Mouse (Mus musculus) hindlimb bud, embryonic 11.5 days (tissue): Measurements from ENCODE around the gene Gm12695.
A peak's percentile ranks its signal among the peaks of the same experiment; 100 is the strongest.

ENCODE experiments used
- DNase-seq: peaks from one replicate; pipeline ENCODE4 v3.0.0-alpha.2; 2012; ENCODE audit warnings: low read depth, low spot score; ENCODE audit errors: extremely low spot score

Gene Gm12695

DNA sequence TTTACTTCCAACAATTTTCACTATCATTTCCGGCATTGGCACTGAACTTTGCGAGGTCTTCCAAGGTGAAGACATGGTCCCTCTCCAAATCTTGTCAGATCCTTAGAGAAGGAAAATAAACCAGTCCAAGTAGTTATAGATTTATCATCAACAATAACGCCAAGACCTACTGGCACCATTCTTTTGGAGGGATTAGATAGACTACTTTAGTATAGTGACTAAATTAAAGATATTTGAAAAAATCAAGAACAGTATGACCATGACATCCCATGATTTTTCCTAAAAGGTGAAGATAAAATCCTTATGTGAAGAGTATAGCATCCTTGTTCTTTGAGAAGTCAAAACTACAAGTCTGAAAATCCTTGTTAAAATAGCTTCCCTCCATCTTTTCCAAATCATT, at the start of gene Gm12695:
Gene Gm12695 (minus strand): TSS at position 101 of the 400 bp plus-strand sequence.
- no peak for DNase-seq

DNA sequence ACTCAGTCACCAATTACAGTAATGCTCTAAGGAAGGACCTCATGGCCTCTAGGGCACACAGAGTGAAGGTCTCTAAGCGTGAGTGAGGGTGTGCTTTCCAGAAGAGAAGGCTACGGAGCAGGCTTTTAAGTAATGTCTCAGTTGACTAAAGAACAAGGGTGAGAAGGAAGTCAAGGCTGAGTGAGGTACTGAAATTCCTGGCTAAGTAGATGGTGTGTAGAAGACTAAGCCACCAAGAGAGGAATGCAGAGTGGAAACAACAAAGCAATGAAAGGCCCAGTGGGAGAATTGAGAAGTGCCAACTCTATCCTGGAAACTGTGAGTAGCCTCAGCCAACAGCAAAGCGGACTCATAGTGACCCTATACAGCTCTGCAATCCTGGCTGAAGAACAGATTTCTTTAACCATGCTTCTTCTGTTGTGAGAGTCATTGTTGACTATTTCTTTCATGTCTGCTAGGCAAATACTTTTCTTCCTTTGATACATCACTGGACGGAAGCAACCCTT, 40.6 kb upstream of the Gm12695 start:
- DNase-seq, result no peak

DNA sequence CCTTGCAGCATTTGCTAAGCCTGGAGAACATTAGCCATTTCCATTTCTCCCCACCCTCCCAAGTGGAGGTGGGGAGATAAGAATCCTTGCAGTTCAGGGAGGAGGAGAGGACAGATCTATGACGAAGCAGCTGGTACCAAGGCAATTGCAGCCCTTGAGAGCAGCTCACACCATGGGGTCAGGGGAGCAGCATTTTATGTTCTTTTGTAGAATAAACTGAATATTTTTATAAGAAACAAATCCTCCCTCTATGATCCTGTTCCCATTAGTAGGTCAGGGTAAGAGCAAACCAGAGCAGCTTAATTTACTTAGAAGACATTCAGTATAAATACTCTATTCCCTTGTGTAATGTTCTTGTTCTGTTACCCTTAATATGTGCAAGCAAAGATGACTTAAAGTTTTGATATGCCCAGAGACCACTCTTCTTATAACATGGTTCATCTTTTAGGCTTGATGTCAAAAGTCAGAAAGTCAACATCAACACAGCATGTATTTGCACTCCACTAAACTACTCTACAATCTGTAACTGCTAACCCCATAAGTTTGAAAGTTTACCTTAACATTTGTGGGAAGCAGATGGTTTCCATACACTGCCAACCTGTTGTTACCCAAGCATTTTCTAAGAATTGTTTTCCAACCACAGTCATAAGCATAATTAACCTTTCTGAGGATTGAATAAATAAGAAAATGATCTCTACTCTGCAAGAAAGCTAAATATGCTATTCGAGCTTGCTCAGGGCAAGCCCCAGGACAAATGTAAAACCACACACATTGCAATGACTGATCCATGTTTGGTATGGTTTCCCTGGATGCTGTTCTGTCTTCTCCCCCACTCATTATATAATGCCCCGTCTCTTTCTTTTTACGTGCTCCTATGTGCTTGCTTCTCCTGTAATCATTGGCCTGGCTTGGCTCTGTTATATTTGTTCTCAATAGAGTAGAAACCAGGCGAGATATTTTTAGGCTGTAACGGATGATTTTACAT, 22.1 kb upstream of the Gm12695 start:
- no peak for DNase-seq

DNA sequence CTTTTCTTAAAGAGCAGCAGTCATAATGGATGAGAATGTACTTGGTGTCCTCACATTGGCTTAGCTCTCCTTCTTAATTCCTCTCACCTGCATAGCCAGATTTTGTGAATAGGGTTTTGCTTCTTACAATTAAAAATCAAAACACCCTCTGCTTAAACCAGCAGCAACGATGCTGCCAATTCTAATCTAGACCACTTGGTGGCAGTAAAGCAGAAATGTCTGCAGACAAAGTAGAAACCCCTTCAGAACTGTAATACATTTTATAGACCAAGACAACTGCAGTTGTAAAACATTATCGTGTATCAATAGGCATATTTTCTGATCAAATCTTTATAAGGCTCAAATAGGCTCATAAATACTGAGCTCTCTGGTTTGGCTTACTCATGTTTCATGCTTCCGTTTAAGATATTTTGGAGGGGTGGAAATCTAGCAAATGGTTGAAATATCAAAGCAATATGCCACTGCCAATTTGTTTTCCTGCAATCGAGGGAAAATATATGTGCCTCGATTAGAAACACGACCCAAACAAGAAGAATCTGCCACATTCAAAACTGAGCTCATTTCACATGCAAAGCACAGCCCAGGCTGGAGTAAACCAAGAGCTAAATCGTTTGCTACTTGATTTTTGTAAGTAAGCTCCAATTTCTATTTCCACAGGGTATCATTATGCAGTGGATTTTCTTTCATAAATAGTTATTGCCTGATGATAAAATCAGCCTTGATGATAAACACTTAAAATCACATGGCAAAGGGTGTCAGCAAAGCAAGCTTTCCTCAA, 14.6 kb upstream of the Gm12695 start:
- DNase-seq, result peak; percentile 37

DNA sequence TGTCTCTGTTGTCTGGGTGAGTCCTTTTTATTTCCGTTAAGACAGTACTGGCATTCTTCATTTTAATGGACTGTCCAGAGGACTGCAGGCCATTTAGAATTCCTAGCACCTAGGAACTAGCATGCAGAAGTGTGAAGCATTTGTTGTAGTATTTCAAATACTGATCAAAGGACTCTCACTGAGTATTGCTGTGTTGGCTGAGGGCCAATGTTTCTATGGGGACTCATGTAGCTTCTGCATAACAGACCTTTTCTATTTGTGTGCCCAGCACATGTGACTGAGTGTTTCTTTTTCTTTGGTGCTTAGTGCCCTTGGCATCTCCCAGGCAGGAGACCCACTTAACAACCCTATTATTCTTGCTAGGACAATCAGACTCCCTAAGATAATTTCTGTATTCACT, 12.6 kb upstream of the Gm12695 start:
- no peak for DNase-seq

DNA sequence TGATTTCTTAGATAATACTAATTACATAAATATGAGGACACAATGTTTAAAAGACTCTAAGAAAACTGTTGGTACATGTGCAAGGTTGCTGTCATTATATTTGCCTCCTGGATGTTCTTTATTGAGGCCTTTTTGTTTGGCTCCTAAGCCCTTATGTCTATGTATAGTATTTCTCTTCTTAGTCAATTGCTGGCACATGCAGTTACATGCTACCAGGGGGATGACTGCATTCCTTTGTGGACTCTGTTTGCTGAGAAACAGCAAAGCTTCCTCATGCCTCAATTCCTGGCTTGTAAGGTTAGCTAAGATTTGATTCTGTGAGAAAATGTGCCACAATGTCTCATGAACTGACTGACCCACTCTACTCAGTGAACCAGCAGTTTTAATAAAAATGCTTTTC, 6.3 kb upstream of the Gm12695 start:
- DNase-seq, result no peak

DNA sequence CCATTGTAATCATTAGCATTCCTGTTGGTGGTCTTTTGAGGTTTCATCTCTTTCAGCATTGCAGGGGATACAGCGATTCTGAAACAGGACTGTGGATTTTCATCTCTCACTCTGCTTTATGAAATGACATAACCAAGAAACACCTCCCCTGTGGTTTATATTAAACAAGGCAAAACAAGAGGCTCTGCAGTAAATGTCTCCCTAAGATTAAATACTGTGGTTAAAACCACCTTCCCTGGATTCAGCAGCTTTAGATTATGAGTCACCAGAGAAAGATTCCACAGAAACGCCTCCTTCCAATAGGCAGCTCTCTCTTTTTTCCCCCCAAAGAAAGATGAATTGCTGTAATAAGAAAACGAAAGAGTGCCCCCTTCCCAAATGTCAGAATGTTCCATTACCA, 4.9 kb upstream of the Gm12695 start:
- DNase-seq, result no peak

DNA sequence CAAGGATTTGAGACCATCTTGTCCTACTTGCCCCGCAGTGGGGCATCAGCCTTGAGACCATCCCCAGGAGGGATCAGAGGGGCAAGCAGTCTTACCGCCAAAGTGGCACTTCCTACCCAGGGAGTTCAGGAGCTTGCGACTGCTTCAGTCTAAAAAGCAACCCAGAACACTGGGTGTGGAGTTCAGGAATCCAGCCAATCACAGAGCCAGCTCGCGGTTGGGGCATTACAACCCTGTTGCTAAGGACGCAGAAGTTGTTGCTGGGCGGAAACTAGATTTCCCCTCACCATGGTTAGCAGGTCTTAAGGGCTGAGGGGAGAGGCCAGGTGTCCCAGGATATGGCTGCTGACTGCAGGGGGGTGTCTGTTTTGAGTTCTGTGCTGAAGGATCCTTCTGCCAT, 1.6 kb upstream of the Gm12695 start:
- no peak for DNase-seq

DNA sequence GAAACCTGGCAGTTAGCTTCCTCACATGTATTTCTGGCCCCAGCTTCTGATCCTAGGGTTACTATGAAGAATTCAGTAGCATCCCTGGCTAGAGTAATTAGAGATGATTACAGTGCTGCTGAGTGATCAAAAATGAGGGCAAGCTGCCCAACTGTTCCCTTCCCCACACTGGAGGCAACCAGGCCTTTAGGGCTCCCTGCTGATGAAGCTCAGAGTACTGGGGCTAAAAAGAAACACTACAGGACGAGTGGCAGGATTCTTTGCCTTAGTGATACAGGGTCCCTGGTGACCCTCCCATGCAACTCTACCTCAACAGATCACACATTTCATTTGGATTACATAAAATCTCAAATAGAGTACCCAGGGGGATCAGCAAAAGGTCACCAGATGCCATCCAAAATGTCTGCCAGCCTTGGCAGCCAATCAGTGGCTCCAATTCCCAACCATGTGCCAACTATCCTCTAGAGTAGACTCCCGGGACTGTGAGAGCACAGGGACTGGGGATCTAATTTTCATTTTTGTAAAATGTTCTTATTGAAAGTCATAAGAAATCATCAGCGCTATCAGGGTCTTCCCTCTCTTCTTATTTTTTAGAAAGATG, 11.9 kb downstream of the Gm12695 start:
- no peak for DNase-seq

DNA sequence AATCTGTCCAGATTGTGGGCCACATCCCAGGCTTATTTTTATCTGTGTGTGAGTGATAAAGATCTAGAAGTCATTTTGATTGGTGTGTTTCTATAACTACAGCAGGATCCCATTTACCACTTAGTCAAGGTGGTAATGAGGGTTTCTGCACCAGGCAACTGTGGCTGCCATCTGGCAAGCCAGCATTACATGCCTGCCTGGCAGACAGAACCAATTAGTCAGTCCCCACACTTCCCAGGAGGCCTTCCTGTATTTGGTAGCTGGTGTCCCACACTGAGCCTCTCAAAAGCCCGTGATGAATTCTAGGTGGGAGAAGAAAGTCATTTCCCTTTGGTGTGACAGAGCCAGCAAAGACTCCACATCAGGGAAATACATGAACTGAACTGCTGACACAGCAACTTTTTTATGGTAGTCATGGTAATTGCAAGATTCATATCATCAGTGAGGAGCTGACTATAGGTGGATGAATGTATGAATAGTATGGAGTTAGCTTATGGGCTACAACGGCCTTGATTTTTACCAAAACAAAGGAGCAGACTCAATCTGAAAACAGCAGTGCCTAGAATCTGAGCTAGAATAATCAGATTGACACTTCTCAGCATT, 18.5 kb downstream of the Gm12695 start:
- DNase-seq, result no peak

DNA sequence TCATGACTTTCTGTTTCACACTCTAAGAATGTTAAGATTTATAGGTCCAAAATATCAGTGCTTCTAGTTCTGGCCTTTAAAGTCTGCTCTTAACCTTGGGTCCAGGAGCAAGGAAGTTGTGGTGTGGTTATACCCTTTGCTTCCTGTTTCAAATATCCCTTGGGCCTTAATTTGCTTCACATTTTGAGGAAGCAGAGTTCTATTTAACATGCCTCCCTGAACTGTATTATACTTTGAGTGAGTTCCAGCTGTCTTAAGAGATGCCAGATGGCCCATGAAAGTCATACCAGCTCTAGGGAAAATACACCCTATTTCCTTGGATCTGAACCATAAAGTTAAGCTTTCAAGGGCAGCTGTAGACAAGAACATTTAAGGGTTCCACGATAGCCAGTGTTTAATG, 33.0 kb downstream of the Gm12695 start:
- peak; percentile 52 for DNase-seq

DNA sequence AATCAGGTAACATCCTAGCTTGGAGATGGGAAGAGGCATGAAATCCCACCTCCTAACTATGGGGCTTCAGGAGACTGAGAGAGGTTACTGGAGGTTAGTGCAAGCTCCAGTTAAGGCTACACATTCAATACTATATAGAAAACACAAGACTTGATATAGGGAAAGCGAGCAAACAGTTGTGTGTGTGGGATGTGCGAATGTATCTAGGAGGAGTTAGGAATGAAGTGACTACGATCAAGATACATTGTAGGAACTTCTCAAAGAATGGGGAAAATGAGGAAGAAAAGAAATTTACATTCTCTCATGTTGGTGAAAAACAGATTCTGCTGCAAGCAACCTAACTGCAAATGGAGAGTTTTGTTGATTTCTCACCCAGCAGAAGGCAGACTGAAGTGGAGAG, 44.5 kb downstream of the Gm12695 start:
- DNase-seq, result no peak

DNA sequence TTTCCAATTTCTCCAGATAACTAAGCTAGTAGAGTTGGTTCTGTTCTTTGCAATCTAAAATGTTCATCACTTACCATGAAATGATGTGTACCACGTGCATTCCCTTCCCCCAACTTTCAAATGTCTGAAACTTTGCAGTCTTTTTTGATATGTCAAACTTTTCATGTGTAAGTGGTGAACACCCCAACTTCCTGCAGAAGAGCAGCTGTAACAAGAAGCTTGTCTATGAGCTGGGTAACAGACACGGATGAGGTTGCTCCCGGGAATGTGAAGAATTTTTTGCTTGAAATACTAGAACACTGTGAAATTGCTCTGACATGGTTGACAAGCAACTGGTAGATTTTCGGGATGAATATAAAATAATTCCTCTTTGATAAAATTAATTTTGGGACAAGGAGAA, 55.7 kb downstream of the Gm12695 start:
- no peak for DNase-seq

DNA sequence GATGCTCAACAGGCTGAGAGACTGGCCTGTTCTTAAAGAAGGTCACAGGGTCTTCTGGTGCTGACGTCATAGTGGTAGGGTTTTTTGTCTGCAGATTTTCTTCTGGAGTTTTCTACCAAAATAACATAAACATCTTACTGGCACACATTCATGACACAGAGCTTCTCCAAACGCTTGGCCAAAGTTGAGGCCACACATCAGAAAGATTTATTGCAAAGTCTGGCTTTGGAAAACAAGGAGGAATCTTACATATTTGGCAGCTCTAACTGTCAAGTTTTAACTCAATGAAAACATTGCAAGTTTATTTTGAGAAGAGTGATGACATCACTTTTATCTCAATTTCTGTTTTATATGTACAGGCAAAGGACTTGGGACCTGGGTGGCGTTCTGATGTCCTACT, 56.8 kb downstream of the Gm12695 start:
- DNase-seq, result no peak

DNA sequence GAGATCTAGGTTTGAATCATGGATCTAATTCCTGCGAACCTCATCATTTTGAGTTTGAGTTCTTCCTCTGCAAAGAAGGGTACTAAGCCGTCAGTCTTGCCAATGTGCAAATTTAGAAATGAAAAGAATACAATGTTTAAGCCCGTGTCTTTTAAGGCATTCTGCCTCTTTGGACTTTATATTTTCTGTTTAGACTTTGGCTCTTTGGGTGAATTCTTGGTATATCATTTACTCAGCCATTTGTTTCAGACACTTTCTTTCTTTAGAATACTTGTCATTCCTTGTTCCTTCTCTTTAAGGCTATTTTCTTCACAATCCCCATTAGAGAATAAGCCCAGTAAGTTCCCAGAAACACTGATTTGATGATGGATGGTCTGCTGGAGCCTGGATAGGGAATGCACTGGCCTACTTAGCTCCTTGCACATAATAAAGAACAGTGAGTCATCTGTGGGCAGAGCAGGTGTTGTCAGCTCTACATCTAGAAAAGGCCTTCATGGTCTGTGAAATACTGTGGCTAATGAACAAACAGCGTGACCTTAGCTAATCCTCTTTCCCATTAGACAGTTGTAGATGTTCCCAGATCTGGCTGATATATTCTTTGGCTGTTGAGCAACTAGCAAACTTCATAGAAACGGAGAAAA, 59.5 kb downstream of the Gm12695 start:
- no peak for DNase-seq

DNA sequence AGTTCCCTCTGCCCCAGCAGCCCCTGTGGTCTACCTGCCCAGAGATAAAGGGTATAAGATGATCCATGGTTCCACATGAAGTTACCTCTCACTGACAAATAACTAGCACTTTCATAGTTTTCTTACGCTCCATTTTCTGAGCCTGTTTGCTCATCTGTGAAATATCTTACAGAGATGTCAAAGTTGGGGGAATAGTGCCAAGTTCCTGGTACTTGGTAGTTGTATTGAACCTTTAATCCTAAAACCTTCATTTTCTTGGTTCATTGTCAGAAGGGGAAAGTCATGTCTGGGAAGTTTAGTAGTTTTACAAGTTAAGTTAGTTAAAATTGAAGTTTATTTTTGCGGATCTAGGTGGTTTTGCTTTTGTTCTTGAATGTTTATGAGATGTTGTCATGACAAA, 62.7 kb downstream of the Gm12695 start:
- DNase-seq, result no peak

DNA sequence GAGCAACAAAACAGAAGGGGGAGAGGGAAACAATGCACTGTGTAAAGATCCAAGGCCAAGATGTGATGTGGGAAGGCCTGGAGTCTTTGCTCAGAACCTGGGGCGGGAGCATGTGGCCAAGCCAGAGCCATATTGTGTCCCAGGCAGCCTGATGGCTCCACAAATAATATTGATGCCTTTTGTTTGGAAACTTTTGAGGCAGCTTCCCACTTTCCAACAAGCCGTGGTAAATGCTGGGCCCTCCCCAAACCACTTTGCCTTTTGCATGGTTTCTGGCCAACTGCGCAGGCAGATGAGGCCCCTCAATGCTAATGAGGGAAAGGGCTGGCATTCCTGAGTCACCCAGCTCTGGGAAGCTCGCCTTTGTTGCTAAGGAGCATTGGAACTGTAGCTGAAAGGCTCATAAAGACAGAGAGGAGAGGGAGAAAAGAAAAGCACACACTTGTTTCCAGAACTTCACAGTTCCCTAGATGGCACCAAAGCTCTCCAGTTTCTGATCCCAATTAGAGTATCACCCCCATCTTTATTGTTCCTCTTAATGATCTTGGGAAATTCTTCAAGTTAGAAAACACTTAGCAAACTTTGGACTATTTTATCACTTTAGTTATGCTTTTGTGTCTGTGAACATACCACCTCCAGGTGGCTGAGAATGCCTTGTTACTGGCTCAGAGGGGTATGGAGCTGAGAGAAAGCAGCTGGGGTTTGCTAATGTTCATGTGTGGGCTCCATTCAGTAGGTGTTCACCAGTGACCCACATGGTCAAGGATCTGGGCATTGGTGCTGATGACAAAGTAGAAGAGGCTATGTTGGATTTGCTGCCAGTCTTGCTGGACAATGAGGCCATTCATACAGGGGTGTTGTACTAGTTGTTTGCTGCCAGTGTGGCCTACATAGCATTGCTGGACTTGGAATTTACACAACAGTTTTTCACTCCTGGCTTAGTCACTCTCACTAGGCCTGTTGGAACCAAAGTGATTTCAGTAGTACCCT, 65.7 kb downstream of the Gm12695 start:
- no peak for DNase-seq

DNA sequence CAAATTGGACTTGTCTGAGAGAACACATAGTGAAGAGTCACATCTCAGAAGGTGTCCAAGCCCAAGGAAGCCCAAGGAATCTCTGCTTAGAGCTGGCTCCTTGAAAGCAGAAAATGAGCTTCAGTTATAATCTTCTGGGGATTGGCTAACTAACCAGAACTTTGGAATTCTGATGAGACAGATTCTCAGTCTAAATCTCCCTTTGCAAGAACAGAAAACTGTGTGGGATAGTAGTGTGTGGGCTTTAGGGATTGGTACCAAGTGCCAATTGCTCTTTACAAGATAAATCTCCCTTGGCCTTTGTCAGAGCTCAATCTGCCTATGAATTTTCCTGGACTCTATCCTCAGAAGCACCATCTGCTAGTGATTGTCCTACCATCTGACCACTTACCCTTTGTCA, 66.5 kb downstream of the Gm12695 start:
- no peak for DNase-seq

DNA sequence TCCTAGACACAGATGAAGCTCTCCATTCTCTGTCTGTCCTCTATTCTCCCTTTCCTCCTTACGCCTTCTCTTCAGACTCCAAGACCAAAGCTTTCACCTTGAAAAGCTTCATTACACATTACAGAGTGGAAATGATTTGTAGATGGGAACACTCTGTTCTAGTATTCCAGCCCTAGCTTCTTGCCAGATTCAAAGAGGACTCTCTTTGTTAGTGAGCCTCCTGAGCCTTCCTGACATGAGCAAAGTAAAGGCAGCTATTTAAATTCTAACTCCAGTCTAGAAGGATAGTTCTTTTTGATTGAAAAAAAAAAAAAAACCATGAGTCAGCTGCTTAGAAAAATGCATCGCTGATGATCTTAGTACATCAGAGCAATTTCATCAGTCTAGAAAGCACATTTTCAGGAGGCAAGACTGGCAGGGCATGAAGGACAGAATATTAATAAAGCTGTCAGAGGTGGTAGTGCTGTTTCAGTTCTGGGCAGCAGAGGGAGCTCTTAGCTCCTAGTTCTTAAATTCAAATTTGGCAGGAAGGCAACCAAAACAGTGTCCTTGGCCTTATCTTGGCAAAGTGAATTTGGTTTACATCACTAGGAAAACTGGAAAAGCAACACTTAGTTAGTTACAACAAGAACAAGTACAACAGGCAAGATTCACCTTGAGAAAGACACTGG, 79.6 kb downstream of the Gm12695 start:
- DNase-seq, result no peak
